Mouse (Mus musculus) testis, adult 2 months (tissue): ENCODE results near the gene Zfp697. TPM values are rescaled to one million over a fixed set of nuclear protein-coding genes. Genes with fewer than 3 reads are reported as not detected.
A peak's percentile ranks its signal among the peaks of the same experiment; 100 is the strongest.

ENCODE experiments used
- H3K27ac ChIP-seq: fragments of 200-500 bp; 2 replicates; pipeline ENCODE4 v1.5.1; 2012; ENCODE audit warnings: low read depth, low read length; ENCODE audit not compliant: control insufficient read depth, insufficient read depth
- H3K27me3 ChIP-seq: fragments of 200-500 bp; 2 replicates; pipeline ENCODE4 v1.6.1; 2012; ENCODE audit warnings: mild to moderate bottlenecking, low read length, moderate library complexity; ENCODE audit not compliant: control insufficient read depth, insufficient read depth
- H3K36me3 ChIP-seq: fragments of 200-500 bp; 2 replicates; pipeline ENCODE4 v1.6.1; 2012; ENCODE audit warnings: mild to moderate bottlenecking, low read length; ENCODE audit not compliant: control insufficient read depth, insufficient read depth
- H3K4me1 ChIP-seq: fragments of 200-500 bp; 2 replicates; pipeline ENCODE4 v1.6.1; 2012; ENCODE audit warnings: low read length; ENCODE audit not compliant: control insufficient read depth, insufficient read depth
- H3K4me3 ChIP-seq: fragments of 200-500 bp; 2 replicates; pipeline ENCODE4 v1.5.1; 2012; ENCODE audit warnings: low read depth, mild to moderate bottlenecking, low read length, moderate library complexity, mixed read lengths; ENCODE audit not compliant: control insufficient read depth
- CTCF ChIP-seq: fragments of 200-500 bp; IDR thresholded peaks from 2 replicates; pipeline ENCODE4 v1.5.1; 2012; ENCODE audit warnings: low read depth, mild to moderate bottlenecking, inconsistent platforms, low read length, moderate library complexity; ENCODE audit not compliant: control insufficient read depth, insufficient read depth, insufficient replicate concordance
- POLR2A ChIP-seq: fragments of 200-500 bp; IDR thresholded peaks from 2 replicates; pipeline ENCODE4 v1.6.1; 2012; ENCODE audit warnings: low read depth, mild to moderate bottlenecking, inconsistent platforms, low read length, moderate library complexity; ENCODE audit not compliant: control insufficient read depth
- polyA plus RNA-seq: library from polyadenylated mRNA; depleted of rRNA; stranded (reverse); fragments of >200 nt; gene quantifications from 2 replicates; pipeline ENCODE4 v1.2.3, GENCODE M21; 2012

Zfp697 gene
- polyA plus RNA-seq, 1 experiment, result 1.1 TPM

- TF ChIP-seq POLR2A (no peak), CTCF (no peak)
- H3K27me3 ChIP-seq, result no peaks in the 10 kb centered on the region
- H3K4me1 ChIP-seq, result no peaks in the 10 kb centered on the region
- H3K36me3 ChIP-seq, result no peaks in the 10 kb centered on the region
- H3K27ac ChIP-seq, result no peak overlapping the region
- H3K4me3 ChIP-seq, result no peak overlapping the region
These were observed 26.8 kb upstream of the Zfp697 start for GRCm38 (mm10) chr3:98355344-98356025.

- Histone ChIP-seq H3K27me3 (no peaks in the 10 kb centered on the region), H3K4me1 (no peaks in the 10 kb centered on the region), H3K27ac (no peak overlapping the region), H3K36me3 (no peaks in the 10 kb centered on the region), H3K4me3 (no peak overlapping the region)
- TF ChIP-seq CTCF (no peak), POLR2A (no peak)
These were observed 26.3 kb upstream of the Zfp697 start for GRCm38 (mm10) chr3:98356026-98356365.

GRCm38 (mm10) chr3:98356632-98357370 is 25.5 kb upstream of the Zfp697 start:
- TF ChIP-seq CTCF (no peak), POLR2A (no peak)
- Histone ChIP-seq H3K4me1 (no peaks in the 10 kb centered on the region), H3K27ac (no peak overlapping the region), H3K27me3 (no peaks in the 10 kb centered on the region), H3K4me3 (no peak overlapping the region), H3K36me3 (no peaks in the 10 kb centered on the region)

GRCm38 (mm10) chr3:98362753-98363152 is 19.5 kb upstream of the Zfp697 start:
- Histone ChIP-seq H3K27ac (no peak overlapping the region), H3K36me3 (no peaks in the 10 kb centered on the region), H3K27me3 (no peaks in the 10 kb centered on the region), H3K4me3 (no peak overlapping the region), H3K4me1 (no peaks in the 10 kb centered on the region)
- TF ChIP-seq POLR2A, result no peak
- peak; percentile 31; the same call in 1 of the 2 replicates for TF ChIP-seq CTCF

- Histone ChIP-seq H3K27ac (no peak overlapping the region), H3K4me1 (no peaks in the 10 kb centered on the region), H3K4me3 (no peak overlapping the region), H3K27me3 (no peaks in the 10 kb centered on the region), H3K36me3 (no peaks in the 10 kb centered on the region)
- TF ChIP-seq POLR2A (no peak), CTCF (no peak)
These were observed 16.2 kb upstream of the Zfp697 start for GRCm38 (mm10) chr3:98366086-98366485.

- Histone ChIP-seq H3K27ac (no peak overlapping the region), H3K36me3 (no peaks in the 10 kb centered on the region), H3K4me3 (no peak overlapping the region), H3K27me3 (no peaks in the 10 kb centered on the region), H3K4me1 (no peaks in the 10 kb centered on the region)
- TF ChIP-seq POLR2A (no peak), CTCF (no peak)
These were observed 15.4 kb upstream of the Zfp697 start for GRCm38 (mm10) chr3:98366823-98367222.

- no peak overlapping the region for H3K4me3 ChIP-seq
These were observed 14.0 kb upstream of the Zfp697 start for GRCm38 (mm10) chr3:98368283-98368682.

GRCm38 (mm10) chr3:98368776-98369175 is 13.5 kb upstream of the Zfp697 start:
- TF ChIP-seq CTCF (no peak), POLR2A (no peak)
- H3K36me3 ChIP-seq, result no peaks in the 10 kb centered on the region
- no peaks in the 10 kb centered on the region for H3K27me3 ChIP-seq
- peak overlapping the region; percentile 5; the same call in 1 of the 2 replicates for H3K27ac ChIP-seq
- H3K4me1 ChIP-seq, result no peaks in the 10 kb centered on the region
- no peak overlapping the region for H3K4me3 ChIP-seq

More at GRCm38 (mm10) chr3:98368283-98368682, 14.0 kb upstream of the Zfp697 start:
- Histone ChIP-seq H3K27ac (peak overlapping the region; percentile 5; the same call in 1 of the 2 replicates), H3K4me1 (no peaks in the 10 kb centered on the region), H3K36me3 (no peaks in the 10 kb centered on the region), H3K27me3 (no peaks in the 10 kb centered on the region)
- TF ChIP-seq CTCF (no peak), POLR2A (no peak)
